Mouse (Mus musculus) midbrain, embryonic 11.5 days (tissue): ENCODE data around the gene Ggt6. TPM values are rescaled to one million over a fixed set of nuclear protein-coding genes. Genes with fewer than 3 reads are reported as not detected.

Source experiments
- ATAC-seq: fragments of 200-750 bp; cut with Nextera tagmentation; 2 replicates; pipeline ENCODE4 v1.8.0; 2017; ENCODE audit warnings: moderate TSS enrichment, moderate library complexity; ENCODE audit not compliant: low FRiP score
- DNase-seq: peaks from one replicate; pipeline ENCODE4 v3.0.0; 2015; ENCODE audit warnings: low spot score; ENCODE audit errors: missing footprints
- H3K27ac ChIP-seq: fragments of 300-500 bp; sonication (generic); 2 replicates; pipeline ENCODE4 v1.5.1; 2014; ENCODE audit warnings: low read depth, low read length
- H3K27me3 ChIP-seq: fragments of 300-500 bp; sonication (generic); 2 replicates; pipeline ENCODE4 v1.6.1; 2014; ENCODE audit warnings: mild to moderate bottlenecking, low read length, moderate library complexity, mixed read lengths; ENCODE audit not compliant: control insufficient read depth, insufficient read depth
- H3K36me3 ChIP-seq: fragments of 300-500 bp; sonication (generic); 2 replicates; pipeline ENCODE4 v1.6.1; 2014; ENCODE audit warnings: mild to moderate bottlenecking, low read length, moderate library complexity, mixed read lengths; ENCODE audit not compliant: control insufficient read depth, insufficient read depth
- H3K4me1 ChIP-seq: fragments of 300-500 bp; sonication (generic); 2 replicates; pipeline ENCODE4 v1.6.1; 2014; ENCODE audit warnings: low read length; ENCODE audit not compliant: control insufficient read depth, insufficient read depth
- H3K4me2 ChIP-seq: fragments of 300-500 bp; sonication (generic); 2 replicates; pipeline ENCODE4 v1.6.1; 2014; ENCODE audit warnings: mild to moderate bottlenecking, moderate library complexity
- H3K4me3 ChIP-seq: fragments of 300-500 bp; sonication (generic); 2 replicates; pipeline ENCODE4 v1.5.1; 2014; ENCODE audit warnings: low read depth, low read length
- H3K9ac ChIP-seq: fragments of 300-500 bp; sonication (generic); 2 replicates; pipeline ENCODE4 v1.6.1; 2014; ENCODE audit warnings: low read length
- H3K9me3 ChIP-seq: fragments of 300-500 bp; sonication (generic); 2 replicates; pipeline ENCODE4 v1.6.1; 2016; ENCODE audit warnings: low read length; ENCODE audit not compliant: control insufficient read depth
- WGBS: fragments of 180-500 bp; shearing (Covaris S2); extraction: QIAGEN DNeasy Blood & Tissue Kit; methylation state at CpG from one replicate; pipeline ENCODE4 v1.1.7; 2014; 5-methylcytosine and 5-hydroxymethylcytosine counted together
- polyA plus RNA-seq: library from polyadenylated mRNA; unstranded; fragments of >200 nt; fragmentation: Nextera tagmentation; extraction: Ambion mirVana; gene quantifications from 2 replicates; pipeline ENCODE4 v1.2.1, GENCODE M21; 2014

Ggt6 gene
- polyA plus RNA-seq, 1 experiment from 2014 or later, result not detected

DNA sequence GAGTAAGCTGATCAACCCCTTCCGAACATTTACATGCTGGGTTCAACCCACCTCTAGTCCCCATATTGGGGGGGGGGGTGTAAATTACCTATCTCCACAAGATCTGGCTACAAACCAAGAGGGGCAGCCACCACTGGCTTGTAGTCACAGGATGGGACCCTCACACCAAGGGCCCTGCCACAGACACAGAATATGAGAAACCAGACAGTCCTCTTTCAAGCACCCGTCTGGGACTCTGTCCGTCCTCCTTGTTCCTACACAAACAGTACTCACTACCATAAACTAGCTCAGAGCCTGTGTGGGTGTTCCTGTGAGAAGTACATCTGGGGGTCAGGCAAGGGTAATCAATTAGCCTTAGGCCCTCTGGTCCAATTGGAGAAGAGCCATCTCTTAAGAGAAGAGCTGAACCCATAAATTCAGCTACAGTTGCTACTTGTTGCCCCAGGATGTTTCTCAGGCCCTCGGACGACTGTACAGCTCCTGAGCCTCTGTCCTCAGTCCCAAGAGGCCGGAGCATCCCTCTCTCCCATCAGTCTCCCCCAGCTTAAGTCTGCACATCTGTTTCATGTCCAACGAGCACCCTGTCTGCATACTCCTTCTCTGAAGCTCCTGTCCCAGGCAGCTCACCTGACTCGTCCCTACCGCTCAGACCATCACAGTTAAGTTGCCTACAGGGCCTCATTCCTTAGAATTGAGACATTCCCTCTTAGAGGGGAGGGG is 26.7 kb upstream of the Ggt6 start:
- Histone ChIP-seq H3K27ac (no peak overlapping the region), H3K4me2 (no peak overlapping the region), H3K4me3 (no peak overlapping the region), H3K4me1 (peaks cover 8% of the 10 kb centered on the region), H3K9me3 (no peaks in the 10 kb centered on the region), H3K9ac (no peak overlapping the region), H3K36me3 (no peaks in the 10 kb centered on the region), H3K27me3 (peaks cover 4% of the 10 kb centered on the region)
- no peak for ATAC-seq
- DNase-seq, result no peak
- WGBS, result 61% methylated on average over 9 of the region's 9 CpGs

DNA sequence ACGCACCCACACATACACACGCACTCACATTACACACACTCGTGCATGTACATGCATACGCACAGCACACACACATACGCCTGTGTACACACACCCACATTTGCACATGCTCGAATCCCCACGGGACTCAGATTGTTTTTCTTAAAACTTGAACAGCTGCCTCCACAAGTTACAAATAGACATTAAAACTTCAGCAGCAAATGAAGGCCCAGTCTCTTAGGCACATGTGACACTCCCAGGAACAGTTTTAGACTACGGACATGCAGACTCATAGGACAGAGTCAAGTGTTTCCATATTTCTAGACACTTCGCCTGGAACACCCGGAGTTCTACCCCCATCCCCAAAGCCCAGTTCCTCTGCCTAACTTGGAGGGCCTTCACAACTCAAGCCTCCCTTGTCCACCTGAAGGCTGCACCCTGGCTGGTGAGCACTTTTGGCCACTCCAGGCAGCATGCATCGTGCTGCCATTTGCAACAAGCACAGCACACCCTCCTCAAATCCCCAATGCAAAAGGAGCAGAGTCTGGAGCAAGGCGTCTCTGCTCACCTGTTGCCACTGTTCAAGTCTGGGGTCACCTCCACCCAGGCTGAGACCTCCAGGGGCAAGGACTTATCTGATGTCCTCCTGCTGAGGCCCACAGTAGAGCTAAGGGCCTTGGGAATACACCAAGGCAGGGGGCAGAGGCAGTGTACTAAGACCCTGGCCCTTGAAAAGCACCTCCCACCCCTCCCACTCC is 25.5 kb upstream of the Ggt6 start:
- H3K4me1 ChIP-seq, result peaks cover 8% of the 10 kb centered on the region
- 72% methylated on average over 12 of the region's 12 CpGs for WGBS
- H3K9me3 ChIP-seq, result no peaks in the 10 kb centered on the region
- DNase-seq, result no peak
- H3K27me3 ChIP-seq, result peaks cover 4% of the 10 kb centered on the region
- ATAC-seq, result no peak
- peak overlapping the region; percentile 96; the same call in 1 of the 2 replicates for H3K4me2 ChIP-seq
- H3K27ac ChIP-seq, result no peak overlapping the region
- H3K4me3 ChIP-seq, result no peak overlapping the region
- no peaks in the 10 kb centered on the region for H3K36me3 ChIP-seq
- H3K9ac ChIP-seq, result no peak overlapping the region

DNA sequence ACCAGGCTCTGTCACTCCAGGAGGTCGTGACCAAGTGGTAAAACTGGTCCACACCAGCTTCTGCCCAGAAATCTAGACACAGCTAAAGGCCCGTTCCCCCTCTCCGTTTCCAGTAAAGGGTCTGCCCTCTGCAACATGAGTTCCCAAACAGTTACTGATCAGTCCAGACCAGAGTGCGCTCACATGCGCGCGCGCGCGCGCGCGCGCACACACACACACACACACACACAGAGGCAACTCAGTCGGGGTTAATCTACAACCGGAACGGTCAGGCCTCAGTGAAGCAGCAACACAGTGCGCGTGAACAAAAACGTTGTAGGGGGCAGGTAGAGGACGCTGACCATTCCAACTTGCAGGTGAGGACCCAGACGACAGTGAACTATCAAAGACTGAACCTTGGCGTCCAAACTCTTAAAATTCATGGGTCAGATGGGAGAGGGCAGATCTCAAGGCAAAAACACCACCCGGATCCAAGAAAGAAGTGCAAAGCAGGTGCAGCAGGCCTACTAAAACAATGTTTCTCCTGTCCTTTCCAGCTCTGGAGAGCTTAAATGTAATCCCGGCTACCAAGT is 24.7 kb upstream of the Ggt6 start:
- Histone ChIP-seq H3K36me3 (no peaks in the 10 kb centered on the region), H3K4me3 (peak overlapping the region; percentile 51), H3K9me3 (no peaks in the 10 kb centered on the region), H3K27ac (no peak overlapping the region), H3K27me3 (peaks cover 4% of the 10 kb centered on the region), H3K4me1 (peaks cover 8% of the 10 kb centered on the region), H3K9ac (no peak overlapping the region), H3K4me2 (peak overlapping the region; percentile 96)
- WGBS, result under 1% methylated on average over 25 of the region's 25 CpGs
- ATAC-seq, result peak; percentile 45; the same call in 1 of the 2 replicates
- DNase-seq, result peak; percentile 93

DNA sequence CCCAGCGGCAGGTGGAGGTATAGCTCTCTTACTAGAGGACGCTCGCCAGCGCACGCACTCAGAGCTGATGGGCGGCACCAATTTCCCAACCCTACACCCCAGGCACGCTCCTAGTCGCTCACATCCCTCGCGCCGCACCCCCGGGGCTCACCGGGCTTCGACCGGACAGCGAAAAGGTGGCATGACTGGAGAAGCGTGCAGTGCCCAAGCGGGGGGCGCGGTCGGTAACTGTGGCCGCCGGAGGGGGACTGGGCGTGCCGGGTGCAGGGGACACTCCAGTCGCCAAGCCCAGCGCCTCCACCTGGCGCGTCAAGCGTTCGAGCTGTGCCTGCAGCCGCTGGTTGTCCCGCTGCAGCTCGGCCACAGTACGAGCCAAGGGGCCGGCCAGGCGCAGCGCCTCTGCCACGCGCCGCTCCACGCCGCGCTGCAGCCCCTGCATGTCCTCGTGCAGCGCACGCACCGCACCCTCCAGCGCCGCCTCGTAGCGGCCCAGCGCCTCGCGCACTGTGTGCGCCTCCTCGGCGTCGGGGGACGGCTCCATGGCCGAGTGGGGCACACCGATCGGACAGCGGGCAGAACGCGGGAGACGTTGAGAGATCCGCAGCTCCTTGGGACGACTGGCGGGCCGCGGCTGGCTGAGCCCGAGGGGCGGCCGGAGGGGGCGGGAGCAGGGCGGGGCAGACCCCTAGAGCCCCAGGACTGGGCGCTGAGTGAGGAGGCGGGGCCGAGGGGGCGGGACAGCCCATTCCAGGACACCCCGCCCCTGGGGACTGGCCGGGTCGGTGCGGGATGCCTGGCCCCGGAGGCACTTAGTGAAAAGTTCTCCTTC is 24.0 kb upstream of the Ggt6 start, which contains the start of gene Smtnl2:
Gene Smtnl2 (minus strand): TSS at position 621 of the 829 bp plus-strand sequence.
- peak within 1 kb of the TSS; percentile 51 for H3K4me3 ChIP-seq
- peak; percentile 95 for DNase-seq
- WGBS, result under 1% methylated on average over 63 of the region's 86 CpGs
- peak; percentile 93 for ATAC-seq
- peak within 1 kb of the TSS; percentile 96 for H3K4me2 ChIP-seq
- peak within 1 kb of the TSS; percentile 58 for H3K9ac ChIP-seq
- no peak within 1 kb of the TSS for H3K27ac ChIP-seq
- H3K36me3 ChIP-seq, result no peaks in the 10 kb centered on the region
- peaks cover 8% of the 10 kb centered on the region for H3K4me1 ChIP-seq
- H3K9me3 ChIP-seq, result no peaks in the 10 kb centered on the region
- H3K27me3 ChIP-seq, result peaks cover 4% of the 10 kb centered on the region

DNA sequence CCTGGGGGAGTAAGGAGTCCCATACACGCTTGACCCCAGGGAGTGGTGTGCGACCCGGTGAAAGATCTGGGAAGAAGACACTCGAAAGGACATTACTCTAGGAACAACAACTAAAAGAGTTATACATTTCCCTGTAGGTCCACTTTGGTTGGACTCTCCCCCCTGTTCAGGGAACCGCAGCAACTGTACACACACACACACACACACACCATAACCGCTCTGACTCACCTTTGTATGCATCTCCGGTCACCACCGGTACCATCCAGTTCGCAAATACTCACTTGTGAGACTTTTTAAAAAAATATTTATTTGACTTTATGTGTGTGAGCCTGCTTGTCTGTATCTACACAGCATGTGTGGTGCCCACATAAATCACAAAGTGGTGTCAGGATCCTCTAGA is 23.4 kb upstream of the Ggt6 start:
- H3K9me3 ChIP-seq, result no peaks in the 10 kb centered on the region
- no peak for DNase-seq
- no peak overlapping the region for H3K27ac ChIP-seq
- ATAC-seq, result peak; percentile 3; the same call in 1 of the 2 replicates
- H3K4me1 ChIP-seq, result peaks cover 9% of the 10 kb centered on the region
- H3K36me3 ChIP-seq, result no peaks in the 10 kb centered on the region
- peak overlapping the region; percentile 58; the same call in 1 of the 2 replicates for H3K9ac ChIP-seq
- H3K27me3 ChIP-seq, result peaks cover 4% of the 10 kb centered on the region
- H3K4me3 ChIP-seq, result peak overlapping the region; percentile 51
- H3K4me2 ChIP-seq, result peak overlapping the region; percentile 96
- WGBS, result 29% methylated on average over 9 of the region's 9 CpGs

DNA sequence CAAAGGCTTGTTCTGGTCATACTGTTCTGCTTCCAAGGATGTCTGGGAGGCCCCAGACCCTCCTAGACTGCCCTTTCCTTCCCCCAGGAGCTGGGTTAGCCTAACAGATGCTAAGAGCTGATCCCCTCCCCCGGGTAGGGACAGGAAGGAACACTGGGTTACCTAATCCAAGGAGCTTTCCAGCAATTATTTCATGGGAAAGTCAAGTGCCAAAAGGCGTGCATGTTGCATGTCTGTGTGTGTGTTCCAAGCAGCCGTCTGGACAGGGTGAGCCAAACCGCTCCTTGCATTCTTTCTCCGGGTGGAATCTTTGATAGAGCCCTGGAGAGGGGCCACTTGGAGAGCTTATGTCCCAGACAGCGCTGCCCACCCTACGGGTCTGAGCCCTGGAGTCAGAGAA is 22.3 kb upstream of the Ggt6 start:
- no peaks in the 10 kb centered on the region for H3K36me3 ChIP-seq
- no peak overlapping the region for H3K27ac ChIP-seq
- ATAC-seq, result no peak
- no peak overlapping the region for H3K4me2 ChIP-seq
- 77% methylated on average over 7 of the region's 7 CpGs for WGBS
- H3K27me3 ChIP-seq, result peaks cover 4% of the 10 kb centered on the region
- no peak overlapping the region for H3K4me3 ChIP-seq
- no peaks in the 10 kb centered on the region for H3K9me3 ChIP-seq
- H3K4me1 ChIP-seq, result peaks cover 14% of the 10 kb centered on the region
- H3K9ac ChIP-seq, result no peak overlapping the region
- no peak for DNase-seq

DNA sequence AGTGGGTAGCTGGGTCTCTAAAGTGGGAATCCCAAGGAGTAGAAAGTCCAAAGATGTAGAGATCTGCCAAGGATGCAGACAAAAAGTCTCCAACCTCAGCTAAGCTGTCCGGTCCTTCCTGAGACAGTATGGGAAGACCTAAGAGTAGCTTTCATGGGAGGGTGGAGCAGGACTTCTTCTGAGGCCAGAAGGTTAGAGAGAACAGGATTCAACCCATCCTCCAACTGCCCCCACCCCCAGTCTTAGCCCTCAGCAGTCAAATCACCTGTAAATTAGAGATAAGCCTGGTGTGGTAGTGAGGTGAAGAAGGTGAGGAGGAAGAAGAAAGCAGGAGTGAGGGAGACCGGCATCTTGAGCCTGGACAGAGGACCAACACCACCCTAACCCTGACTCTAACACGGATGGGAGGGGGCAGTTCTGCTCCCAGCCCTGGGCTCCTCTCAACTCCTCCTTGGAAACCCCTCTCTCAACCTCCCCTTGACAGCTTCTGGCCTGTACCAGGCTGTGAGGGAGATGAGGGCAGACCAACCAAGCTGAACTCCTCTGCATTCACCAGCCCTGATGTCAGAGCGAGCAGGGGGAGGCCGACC is 21.6 kb upstream of the Ggt6 start:
- no peaks in the 10 kb centered on the region for H3K36me3 ChIP-seq
- ATAC-seq (no peak), DNase-seq (no peak)
- no peak overlapping the region for H3K4me3 ChIP-seq
- H3K27ac ChIP-seq, result no peak overlapping the region
- 62% methylated on average over 5 of the region's 5 CpGs for WGBS
- H3K9me3 ChIP-seq, result no peaks in the 10 kb centered on the region
- H3K4me1 ChIP-seq, result peaks cover 14% of the 10 kb centered on the region
- H3K9ac ChIP-seq, result no peak overlapping the region
- H3K4me2 ChIP-seq, result no peak overlapping the region
- H3K27me3 ChIP-seq, result peaks cover 4% of the 10 kb centered on the region

DNA sequence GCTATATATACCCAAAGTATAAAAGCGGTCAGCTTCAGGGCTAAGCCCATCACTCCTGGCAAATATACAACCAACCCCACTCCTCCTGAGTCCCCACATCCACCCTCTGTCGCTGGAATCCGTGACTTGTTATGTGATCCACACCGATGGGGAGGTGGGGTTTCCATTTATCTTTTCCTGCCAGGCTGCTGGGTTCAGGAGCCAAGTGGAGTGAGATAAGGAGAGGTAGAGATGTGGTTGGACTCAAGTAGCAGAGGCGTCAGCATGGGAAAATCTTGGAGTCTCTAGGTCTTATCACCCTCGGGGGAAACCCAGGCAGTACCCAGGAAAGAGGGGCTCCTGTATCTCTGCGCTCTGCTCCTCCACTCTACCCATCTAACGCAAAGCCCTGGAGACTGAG is 20.2 kb upstream of the Ggt6 start:
- peaks cover 4% of the 10 kb centered on the region for H3K27me3 ChIP-seq
- 80% methylated on average over 8 of the region's 8 CpGs for WGBS

More for the DNA sequence above, 20.2 kb upstream of the Ggt6 start:
- ATAC-seq, result no peak
- Histone ChIP-seq H3K9me3 (no peaks in the 10 kb centered on the region), H3K4me2 (no peak overlapping the region), H3K27ac (no peak overlapping the region), H3K4me3 (no peak overlapping the region), H3K9ac (no peak overlapping the region), H3K36me3 (no peaks in the 10 kb centered on the region), H3K4me1 (peaks cover 12% of the 10 kb centered on the region)
- no peak for DNase-seq
